Mouse (Mus musculus) CH12.LX (cell line): ENCODE results near the gene Atxn3.

Experiments used
- CTCF ChIP-seq, 2 experiments: IDR thresholded peaks in 1 of 2; conservative IDR thresholded peaks in 1 of 2; 2 replicates each; pipeline ENCODE4 v1.5.1; 2011 to 2012; ENCODE audit warnings: low read depth in 2 of 2, low read length in 2 of 2, improper control_type of control experiment in 1 of 2, inconsistent platforms in 1 of 2, mild to moderate bottlenecking in 1 of 2, moderate library complexity in 1 of 2
- POLR2A ChIP-seq: IDR thresholded peaks from 2 replicates; pipeline ENCODE4 v1.6.1; 2011; ENCODE audit warnings: low read depth, mild to moderate bottlenecking, improper control_type of control experiment, low read length
- ZKSCAN1 ChIP-seq: IDR thresholded peaks from 2 replicates; pipeline ENCODE4 v1.6.1; 2012; ENCODE audit warnings: low read depth, inconsistent platforms, low read length, improper control_type of control experiment, borderline replicate concordance

GRCm38 (mm10) chr12:101899671-101900245 is 58.3 kb downstream of the Atxn3 start:
- no peak for TF ChIP-seq POLR2A
- TF ChIP-seq CTCF (conservative IDR thresholded peaks at IDR 0.05 in 1 of 2, IDR thresholded peaks at IDR 0.05 in 1 of 2; ENCODE audit: low read depth in 2 of 2, low read length in 2 of 2) = no peak
- TF ChIP-seq ZKSCAN1 = no peak
